Mouse (Mus musculus): ENCODE measurements around the gene Cd40.

DNA sequence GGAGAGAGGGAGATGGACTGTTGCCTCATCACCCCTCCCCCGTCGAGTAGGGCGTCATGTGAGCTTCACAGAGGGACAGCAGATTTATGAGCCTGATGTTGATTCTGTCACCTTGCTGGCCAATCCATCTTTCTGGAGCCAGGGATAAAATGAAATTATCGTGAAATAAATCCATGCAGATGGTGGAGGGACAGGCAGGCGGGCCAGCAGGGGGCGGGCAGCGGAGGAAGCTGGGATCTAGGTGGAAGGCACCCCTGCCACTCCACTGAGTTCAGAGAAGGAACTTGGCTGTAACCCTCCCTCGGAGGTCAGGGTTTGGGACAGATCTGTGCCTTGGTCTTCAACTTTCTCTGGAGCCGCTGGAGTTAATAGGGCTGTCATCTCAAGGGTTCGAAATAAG, 23.2 kb downstream of the Cd40 start:
- TF ChIP-seq CTCF (IDR thresholded peaks at IDR 0.05; ENCODE audit: control insufficient read depth, insufficient read depth, low read length), result no peak
- no peak for TF ChIP-seq POLR2A (IDR thresholded peaks at IDR 0.05; ENCODE audit: borderline replicate concordance, control insufficient read depth, low read depth, low read length)
